Mouse (Mus musculus): ENCODE measurements around the gene Smim26. TPM values are rescaled to one million over a fixed set of nuclear protein-coding genes. Genes with fewer than 3 reads are reported as not detected.

Smim26 gene
- 0.63 and 0.65 TPM in 2 replicates for polyA plus RNA-seq (2012; rRNA removed; ENCODE audit: low replicate concordance)

DNA sequence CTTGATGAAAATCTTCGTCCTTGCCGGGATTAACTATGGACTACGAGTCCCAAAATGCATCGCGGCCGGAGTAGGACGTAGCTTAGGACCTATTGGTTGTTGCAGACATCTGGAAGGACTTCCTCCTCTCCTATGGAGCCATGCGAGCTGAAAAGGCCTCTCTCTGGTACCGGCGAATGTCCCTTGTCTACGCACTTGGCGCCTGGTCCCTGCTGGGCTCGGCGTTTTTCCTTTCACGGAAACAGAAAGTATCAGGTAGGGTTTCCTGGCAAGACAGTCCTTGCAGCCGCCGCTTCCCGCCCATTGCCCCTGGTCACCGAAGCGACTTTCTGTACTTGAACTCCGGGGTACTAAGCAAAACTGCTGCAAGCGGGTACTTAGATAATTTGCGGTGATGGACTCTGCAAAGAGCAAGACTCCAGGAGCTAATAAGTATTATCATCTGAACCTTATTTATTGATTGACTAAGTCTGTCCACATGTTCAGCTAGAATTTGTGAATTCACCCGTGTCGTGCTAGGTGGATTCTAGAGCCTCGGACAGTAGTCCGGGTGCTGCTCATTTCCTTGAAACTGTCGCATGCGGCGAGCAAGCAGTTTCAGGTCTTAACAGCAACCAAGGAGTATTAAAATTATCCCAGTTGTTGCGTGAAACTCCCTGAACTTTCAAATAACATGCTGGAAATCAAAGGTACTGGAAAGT, at the start of gene Smim26:
TSS of gene Smim26 (plus strand) at position 104 of the 701 bp plus-strand sequence.

DNA sequence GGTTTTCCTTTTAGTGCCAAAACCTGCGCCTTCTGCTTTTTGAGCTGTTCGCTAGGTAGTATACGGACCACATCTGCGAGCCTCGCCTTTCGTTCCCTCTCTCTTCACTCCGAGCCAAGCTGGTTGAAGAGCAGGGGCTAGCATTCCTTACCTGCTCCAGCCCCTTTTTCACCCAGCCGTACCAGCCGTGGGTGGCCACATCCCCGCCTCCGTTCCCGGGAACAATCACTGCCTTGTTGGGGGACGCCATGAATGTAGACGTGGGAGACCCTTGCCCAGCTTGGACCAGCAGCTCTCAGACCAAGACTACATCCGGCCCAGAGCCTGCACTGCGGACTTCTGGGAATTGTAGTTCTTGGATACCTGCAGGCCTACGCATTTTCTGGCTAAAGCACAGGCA, 43.3 kb upstream of the Smim26 start, which contains the start of gene Rbbp9:
TSS of gene Rbbp9 (minus strand) at position 341 of the 400 bp plus-strand sequence.

DNA sequence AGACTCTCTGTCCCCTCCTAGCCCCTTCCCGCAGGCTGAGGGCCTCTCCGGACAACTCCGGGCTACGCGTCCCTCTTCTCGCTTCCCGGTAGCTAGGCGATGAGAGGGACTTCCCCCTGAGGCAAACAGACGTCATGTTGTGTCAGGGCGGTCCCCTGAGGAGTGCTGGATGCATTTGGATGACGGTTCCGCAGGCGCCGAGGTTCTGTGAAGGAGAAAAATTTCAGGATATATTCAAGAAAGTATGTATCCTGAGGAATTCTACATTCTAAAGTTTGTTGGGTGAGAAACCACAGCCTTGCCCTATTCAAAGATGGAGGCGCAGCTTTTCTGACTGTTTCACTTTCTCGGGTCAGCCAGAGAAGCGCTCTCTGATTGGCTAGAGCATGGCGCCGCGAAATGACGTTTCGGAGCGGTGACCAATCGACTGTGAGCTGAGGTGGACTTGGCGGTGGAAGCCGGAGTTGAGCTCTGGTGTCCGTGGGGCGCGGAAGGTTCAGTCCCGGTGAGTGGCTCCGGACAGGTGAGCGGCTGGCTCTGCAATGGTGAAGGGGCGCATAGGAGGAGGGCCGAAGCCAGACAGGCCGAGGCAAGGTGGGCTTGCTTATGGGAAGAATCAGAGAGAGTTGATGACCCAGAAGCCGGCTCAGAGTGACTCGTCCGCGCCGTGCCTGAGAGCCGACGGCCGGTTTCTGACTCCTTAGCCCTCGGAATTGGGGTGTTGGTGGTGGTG, 37.9 kb upstream of the Smim26 start, which contains the start of gene Sec23b:
TSS of gene Sec23b (plus strand) at position 410 of the 733 bp plus-strand sequence.

DNA sequence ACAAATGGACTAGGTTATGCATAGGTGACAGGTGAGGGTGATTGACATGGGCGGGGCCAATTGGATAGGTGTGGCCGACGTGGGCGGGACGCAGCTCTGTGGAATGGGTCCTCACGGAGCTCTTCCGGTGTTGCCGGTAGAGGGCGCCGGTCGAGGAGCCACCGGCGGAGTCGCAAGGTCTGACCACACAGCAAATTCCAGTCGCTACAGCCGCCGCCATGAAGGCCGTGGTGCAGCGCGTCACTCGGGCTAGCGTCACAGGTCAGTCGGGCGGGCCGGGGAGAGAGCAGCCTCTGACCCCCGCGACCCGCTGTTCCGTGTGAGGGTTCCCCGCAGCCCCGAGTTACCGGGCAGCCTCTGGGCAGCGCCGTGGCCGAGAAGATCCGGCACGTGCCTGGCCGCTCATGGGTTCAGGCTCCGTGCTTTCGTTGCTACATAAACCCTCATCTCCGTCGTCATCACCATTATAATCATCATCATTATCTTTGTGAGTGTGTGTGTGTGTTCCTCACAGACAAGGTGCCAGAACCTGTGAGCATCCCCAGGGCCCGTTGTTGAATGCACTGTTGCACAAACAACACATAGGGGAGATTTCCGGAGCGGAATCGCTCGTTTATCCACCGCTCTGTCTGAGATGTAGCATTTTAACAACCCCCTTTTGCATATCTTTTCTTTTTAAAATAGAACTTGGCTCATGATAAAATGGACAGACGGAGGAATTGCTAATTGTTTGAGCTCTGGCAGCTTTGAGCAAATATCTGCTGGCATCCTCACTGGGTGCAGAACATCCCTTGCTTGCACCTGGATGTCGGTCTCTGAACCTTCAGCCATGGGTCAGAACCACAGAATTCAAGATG, 6.2 kb downstream of the Smim26 start, which contains the start of gene Dtd1:
TSS of gene Dtd1 (plus strand) at position 67 of the 857 bp plus-strand sequence.

Other genes with a start within 250 kb of the Smim26 start
- gene Kat14, start 225.1 kb upstream of the Smim26 start, polyA plus RNA-seq (2012; rRNA removed; ENCODE audit: low replicate concordance): 16.5 and 19.1 TPM in 2 replicates
- not detected in 2 replicates for gene Pet117, start 225.1 kb upstream of the Smim26 start, polyA plus RNA-seq (2012; rRNA removed; ENCODE audit: low replicate concordance)
- gene Dzank1, start 66.6 kb upstream of the Smim26 start, polyA plus RNA-seq (2012; rRNA removed; ENCODE audit: low replicate concordance): 0.13 TPM in 1 of 2 replicates, not detected in the other
- gene Polr3f, start 66.3 kb upstream of the Smim26 start, polyA plus RNA-seq (2012; rRNA removed; ENCODE audit: low replicate concordance): 0.71 and 1.1 TPM in 2 replicates
- 1.5 and 2.9 TPM in 2 replicates for gene Rbbp9, start 43.2 kb upstream of the Smim26 start, polyA plus RNA-seq (2012; rRNA removed; ENCODE audit: low replicate concordance)
- gene Sec23b, start 37.8 kb upstream of the Smim26 start, polyA plus RNA-seq (2012; rRNA removed; ENCODE audit: low replicate concordance): 28.1 and 35.1 TPM in 2 replicates
- gene Dtd1, start 5.8 kb downstream of the Smim26 start, polyA plus RNA-seq (2012; rRNA removed; ENCODE audit: low replicate concordance): 2.1 and 2.5 TPM in 2 replicates
- gene Scp2d1, start 229.6 kb downstream of the Smim26 start, polyA plus RNA-seq (2012; rRNA removed; ENCODE audit: low replicate concordance): not detected in 2 replicates